ENCODE assay signal across 29 mouse cellular contexts in the genomic region with DNA sequence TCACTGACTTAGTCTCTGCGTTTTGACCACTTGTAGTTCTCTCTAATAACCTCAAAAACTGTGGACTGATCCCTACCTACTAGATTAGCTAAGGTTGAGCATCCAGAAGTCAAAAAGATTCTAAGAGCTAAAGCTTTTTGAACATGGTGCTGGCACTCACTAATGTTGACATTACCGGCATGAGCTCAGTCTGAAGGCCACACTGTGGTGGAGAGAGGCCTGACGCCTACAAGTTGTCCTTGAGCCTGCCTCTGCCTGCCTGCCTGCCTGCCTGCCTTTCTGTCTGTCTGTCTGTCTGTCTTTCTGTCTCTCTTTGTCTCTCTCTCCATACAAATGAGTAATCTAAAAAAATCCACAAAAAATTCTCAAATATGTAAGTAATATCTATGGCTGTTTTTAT. TPM values are rescaled to one million over a fixed set of nuclear protein-coding genes. Genes with fewer than 3 reads are reported as not detected.
A peak's percentile ranks its signal among the peaks of the same experiment; 100 is the strongest.
DNase-seq lines count a peak whose midpoint lies in the region; TF ChIP-seq lines count a peak whose summit lies in the region.
"Had no signal": no experiment of that assay in that cellular context is flagged by ENCODE, and none has a peak within 500 bp of the region (broad histone marks: within the 10 kb centered on the region; RNA-seq: fewer than 3 reads in every experiment).

No protein-coding gene starts in this region.

- no peak for DNase-seq in left cerebral cortex, adult 2 months (ENCODE audit: extremely low spot score in 1 of 2, low spot score in 2 of 2)
- no peak for DNase-seq in left cerebral cortex, adult 18-20 months (ENCODE audit: low spot score in 2 of 2)
- peak; percentile 66 for DNase-seq in ovary, adult 18-20 months (ENCODE audit: low spot score)
- no peak for DNase-seq in ovary, postnatal 14 days (ENCODE audit: low spot score)
- peak; percentile 60 for DNase-seq in adrenal gland, postnatal 14 days
- DNase-seq in thymus, postnatal 25 days, result no peak
- DNase-seq in midbrain, embryonic 10.5 days (ENCODE audit: low spot score), result no peak
- DNase-seq: B cell, adult 2 months; cerebellum, adult 11-12 months; cerebellum, adult 9-11 months; embryo, embryonic 11 days; gastrocnemius, postnatal 25 days; heart, adult 11 months; heart, postnatal 4 days; kidney, adult 9 months; kidney, postnatal 10 days; lung, postnatal 10 days had no signal

- no peaks in the 10 kb centered on the region for H3K27me3 ChIP-seq in midbrain, embryonic 10.5 days (ENCODE audit: low read depth, poor library complexity, severe bottlenecking)
- H3K27me3 ChIP-seq: CH12.LX; embryonic facial prominence, embryonic 12.5 days; heart, embryonic 15.5 days; hindbrain, embryonic 13.5 days; limb, embryonic 12.5 days; midbrain, embryonic 15.5 days; neural tube, embryonic 15.5 days had no signal

- H3K4me3 ChIP-seq in left cerebral cortex, adult 2 months, result no peak overlapping the region
- no peak overlapping the region for H3K4me3 ChIP-seq in midbrain, embryonic 10.5 days
- H3K4me3 ChIP-seq: embryonic facial prominence, embryonic 12.5 days; heart, embryonic 10.5 days; heart, embryonic 15.5 days; hindbrain, embryonic 13.5 days; limb, embryonic 12.5 days; midbrain, embryonic 15.5 days; neural tube, embryonic 15.5 days had no signal

- intact Hi-C loops in left cerebral cortex, adult 2 months (cut with DNase I), result no loop called here

- H3K27ac ChIP-seq in left cerebral cortex, adult 2 months, result peak overlapping the region; percentile 59
- no peak overlapping the region for H3K27ac ChIP-seq in midbrain, embryonic 10.5 days (replicated peaks)
- H3K27ac ChIP-seq: embryonic facial prominence, embryonic 12.5 days; heart, embryonic 10.5 days; hindbrain, embryonic 13.5 days; limb, embryonic 12.5 days; liver, embryonic 14.5 days; midbrain, embryonic 15.5 days; neural tube, embryonic 15.5 days had no signal

- H3K9me3 ChIP-seq in midbrain, embryonic 10.5 days (replicated peaks), result no peaks in the 10 kb centered on the region
- H3K9me3 ChIP-seq: embryonic facial prominence, embryonic 12.5 days; heart, embryonic 10.5 days; heart, embryonic 15.5 days; hindbrain, embryonic 13.5 days; limb, embryonic 12.5 days; midbrain, embryonic 15.5 days; neural tube, embryonic 15.5 days had no signal

- 90% methylated on average over 3 of the region's 3 CpGs for WGBS in midbrain, embryonic 10.5 days

- H3K4me1 ChIP-seq in midbrain, embryonic 10.5 days, result no peaks in the 10 kb centered on the region
- H3K4me1 ChIP-seq: embryonic facial prominence, embryonic 12.5 days; heart, embryonic 10.5 days; hindbrain, embryonic 13.5 days; limb, embryonic 12.5 days; midbrain, embryonic 15.5 days; neural tube, embryonic 15.5 days had no signal

- TF ChIP-seq CTCF in left cerebral cortex, adult 2 months (IDR thresholded peaks at IDR 0.05), result no peak

- H3K36me3 ChIP-seq in midbrain, embryonic 10.5 days, result peaks cover 87% of the 10 kb centered on the region

RNA-seq across cellular contexts. Expression of gene Omg, which starts 46.0 kb away (rescaled TPM):
- total RNA-seq in left cerebral cortex, adult 2 months (2021), result 100 to 1,000 TPM in 1 of 2 experiments, 10 to 100 TPM in 1; 95.1 to 116 TPM
- total RNA-seq in left cerebral cortex, adult 18-20 months (2021), result 100 to 1,000 TPM in 1 of 2 experiments, 10 to 100 TPM in 1; 96.8 to 101 TPM
- 5.9 and 6.0 TPM in 2 replicates for total RNA-seq in adrenal gland, postnatal 14 days (2021)
- polyA plus RNA-seq in midbrain, embryonic 10.5 days (2016; fragmentation: Nextera tagmentation; extraction: Ambion mirVana), result 0.28 and 0.29 TPM in 2 replicates
- total RNA-seq: gastrocnemius, adult 18-20 months; gastrocnemius, postnatal 25 days; heart, postnatal 4 days had no signal
- polyA plus RNA-seq: activated CD4-positive, CD25-positive, alpha-beta regulatory T cell, adult 4 months; testis, adult 2 months had no signal

Comparison
In these comparisons a context has a peak if more than half of its experiments do, and no peak if none do; other contexts are left out.
1. DNase-seq: peak in ovary, adult 18-20 months (single experiment) and adrenal gland, postnatal 14 days (single experiment); none in left cerebral cortex, adult 2 months (0 of 2), left cerebral cortex, adult 18-20 months (0 of 2), ovary, postnatal 14 days (single experiment), thymus, postnatal 25 days (single experiment) and midbrain, embryonic 10.5 days (single experiment).
2. RNA of gene Omg, which starts 46.0 kb away (total RNA-seq): 95.1 to 116 TPM in left cerebral cortex, adult 2 months and 96.8 to 101 TPM in left cerebral cortex, adult 18-20 months; 5.9 to 6.0 TPM in adrenal gland, postnatal 14 days; every median in the first group is over 10 times any median in the second.